Mouse (Mus musculus): ENCODE measurements around the gene Lrch1.
A peak's percentile ranks its signal among the peaks of the same experiment; 100 is the strongest.

The Lrch1 gene

GRCm38 (mm10) chr14:74947376-74948013 is at the start of gene Lrch1:
Gene Lrch1, minus strand, starts transcription at chr14:74947876.
- no peak for DNase-seq (ENCODE audit: low spot score)

- DNase-seq (ENCODE audit: low spot score), result no peak
Measured at GRCm38 (mm10) chr14:74997041-74997440, 49.4 kb upstream of the Lrch1 start.

DNA sequence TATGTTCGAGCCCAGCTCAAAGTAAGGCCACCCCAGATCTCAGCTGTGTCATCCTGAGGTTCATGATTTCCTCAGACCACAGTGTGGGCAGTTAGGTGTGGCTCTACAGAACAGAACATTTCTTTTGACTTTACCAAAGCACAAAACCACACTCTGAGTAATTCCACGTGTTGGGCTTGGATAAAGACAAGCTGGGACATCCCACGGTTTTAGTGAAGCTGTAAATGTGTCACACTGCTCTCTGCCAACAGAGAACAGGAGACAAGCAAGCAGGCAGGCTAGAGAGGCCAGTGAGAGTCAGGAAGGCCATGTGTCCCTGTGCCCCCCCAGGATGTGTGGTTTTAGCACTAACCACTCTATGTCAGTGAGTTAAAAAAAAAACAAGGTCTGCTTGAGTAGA is 48.9 kb upstream of the Lrch1 start:
- no peak for DNase-seq (ENCODE audit: low spot score)

GRCm38 (mm10) chr14:74990504-74990903 is 42.8 kb upstream of the Lrch1 start:
- peak; percentile 51 for DNase-seq (ENCODE audit: low spot score)

DNA sequence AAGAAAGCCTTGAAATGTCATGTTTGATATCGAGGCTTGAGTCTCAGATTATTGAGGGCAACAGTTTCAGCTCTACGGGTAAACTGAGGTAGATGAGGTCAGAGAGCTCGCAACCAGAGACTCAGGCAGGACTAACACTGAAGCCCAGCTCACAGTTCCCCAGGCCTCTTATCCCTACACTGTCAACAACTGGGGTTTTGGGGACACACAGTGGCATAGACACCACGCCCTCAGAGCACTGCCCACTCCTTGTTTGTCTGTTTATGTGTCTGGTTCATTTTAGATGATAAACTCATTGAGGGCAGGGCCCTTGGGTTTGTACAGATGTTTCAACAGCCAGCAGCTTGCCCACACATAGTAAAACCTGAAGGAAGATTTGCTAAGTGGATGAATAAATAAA is 42.2 kb upstream of the Lrch1 start:
- DNase-seq (ENCODE audit: low spot score), result no peak

DNA sequence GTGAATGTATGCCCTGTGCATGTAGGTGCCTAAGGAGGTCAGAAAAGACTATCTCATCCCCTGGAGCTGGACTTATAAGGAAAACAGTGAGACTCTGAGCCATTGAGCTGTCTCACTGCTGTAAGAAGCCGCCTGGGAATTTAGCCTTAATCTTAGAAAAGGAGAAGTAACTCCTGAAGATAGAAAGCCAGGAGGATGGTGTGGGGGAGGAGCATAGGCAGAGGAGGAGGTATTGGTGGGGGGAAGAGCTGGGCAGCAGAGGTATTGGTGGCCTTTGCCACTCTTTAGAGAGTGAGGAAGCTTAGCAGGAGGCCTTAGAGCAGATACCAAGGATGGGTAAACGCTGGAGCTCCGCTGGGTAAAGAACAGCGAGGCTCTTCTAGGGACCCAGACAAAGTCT is 41.6 kb upstream of the Lrch1 start:
- DNase-seq (ENCODE audit: low spot score), result no peak

DNA sequence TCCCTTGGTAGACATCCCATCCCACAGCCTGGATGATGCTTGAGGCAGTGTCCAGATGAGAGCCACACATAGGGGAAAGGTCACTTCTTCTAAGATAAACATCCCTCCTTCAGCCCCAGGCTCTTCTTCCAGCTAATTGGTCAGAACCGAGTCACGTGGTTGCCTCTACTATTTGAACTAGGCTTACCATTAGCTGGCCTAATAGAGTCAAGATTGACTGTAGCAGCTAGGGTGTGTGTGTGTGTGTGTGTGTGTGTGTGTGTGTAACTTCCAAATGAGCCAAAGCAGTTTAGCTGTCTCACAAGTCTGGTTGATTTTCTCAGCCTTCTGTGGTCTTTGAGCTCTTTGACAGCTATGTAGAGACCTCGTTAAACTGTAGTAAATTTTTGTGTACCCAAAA is 38.9 kb upstream of the Lrch1 start:
- DNase-seq (ENCODE audit: low spot score), result no peak

DNA sequence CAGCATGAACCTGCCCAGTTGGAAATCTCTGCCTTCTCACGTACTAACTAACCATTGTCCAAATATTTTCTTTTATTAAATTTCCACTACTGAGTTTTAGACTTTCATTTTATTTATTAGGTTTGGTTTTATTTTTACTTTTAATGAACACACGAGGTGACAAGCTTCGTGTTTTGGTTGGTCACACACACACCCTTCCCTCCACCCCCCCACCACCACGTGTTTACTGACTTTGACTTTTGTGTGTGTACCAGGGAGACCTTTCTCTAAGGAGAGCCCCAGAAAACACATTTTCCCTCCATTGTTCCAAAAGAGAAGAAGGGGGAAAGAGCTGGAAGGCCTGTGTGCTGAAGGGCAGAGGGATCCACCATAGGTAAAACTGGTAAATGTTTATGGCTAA is 38.0 kb upstream of the Lrch1 start:
- no peak for DNase-seq (ENCODE audit: low spot score)

GRCm38 (mm10) chr14:74984817-74985391 is 37.2 kb upstream of the Lrch1 start:
- DNase-seq (ENCODE audit: low spot score), result no peak

DNA sequence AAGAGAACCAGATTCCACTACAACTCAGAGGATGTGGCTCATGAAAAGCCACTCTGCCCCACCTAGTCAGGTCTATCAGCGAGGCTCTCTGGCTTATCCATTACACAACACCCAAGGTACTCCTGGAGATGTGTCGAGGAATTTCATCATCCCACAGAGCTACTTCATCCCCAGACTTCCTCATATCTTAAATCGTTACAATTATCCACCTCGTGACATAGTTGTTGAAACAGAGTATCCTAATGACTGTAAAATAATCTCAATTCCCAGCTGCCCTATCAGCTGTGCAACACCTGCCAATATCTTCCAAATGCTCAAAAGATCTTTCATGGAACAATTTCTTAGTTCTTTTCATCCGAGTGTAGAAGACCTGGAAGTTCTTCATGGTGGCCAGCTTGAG is 35.4 kb upstream of the Lrch1 start:
- no peak for DNase-seq (ENCODE audit: low spot score)

DNA sequence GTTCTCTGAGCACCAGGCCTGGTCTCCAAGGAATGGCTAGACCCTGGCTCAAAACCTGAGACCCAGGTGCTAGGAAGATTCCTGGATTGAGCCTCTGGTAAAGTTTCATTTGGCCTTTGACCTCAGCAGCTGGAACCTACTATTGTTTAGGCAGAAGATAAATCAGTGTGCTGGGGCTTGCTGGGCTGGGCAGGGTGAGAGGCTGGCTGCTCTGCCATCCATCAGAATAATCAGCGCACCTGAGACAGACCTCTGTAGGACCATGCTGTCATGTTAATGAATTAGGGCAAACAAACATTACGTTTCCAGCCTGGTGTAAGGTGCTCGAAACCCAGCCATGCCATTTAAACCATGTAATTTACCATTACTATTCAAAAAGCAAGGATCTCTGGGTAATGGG is 33.3 kb upstream of the Lrch1 start:
- no peak for DNase-seq (ENCODE audit: low spot score)

GRCm38 (mm10) chr14:74976972-74977371 is 29.3 kb upstream of the Lrch1 start:
- no peak for DNase-seq (ENCODE audit: low spot score)

- DNase-seq (ENCODE audit: low spot score), result no peak
Measured at GRCm38 (mm10) chr14:74974136-74974651, 26.5 kb upstream of the Lrch1 start.

DNA sequence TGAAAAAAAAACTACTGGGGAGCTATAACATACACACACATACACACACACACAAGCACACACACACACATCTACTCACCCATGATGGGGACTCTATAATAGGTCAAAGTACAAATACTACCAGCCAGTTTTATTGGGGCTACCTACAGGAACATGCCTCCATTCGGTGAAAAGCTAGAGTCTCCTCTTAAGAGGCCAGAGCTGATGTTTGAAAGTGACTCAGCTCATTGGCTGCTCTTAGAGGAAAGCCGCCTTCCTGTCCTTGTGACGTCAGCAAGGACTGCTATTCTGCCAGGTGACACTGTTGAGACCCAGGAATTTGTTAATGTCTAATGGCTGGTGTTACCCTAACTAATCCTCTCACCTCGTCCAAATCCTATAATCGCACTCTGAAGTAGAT is 25.0 kb upstream of the Lrch1 start:
- DNase-seq (ENCODE audit: low spot score), result no peak

DNA sequence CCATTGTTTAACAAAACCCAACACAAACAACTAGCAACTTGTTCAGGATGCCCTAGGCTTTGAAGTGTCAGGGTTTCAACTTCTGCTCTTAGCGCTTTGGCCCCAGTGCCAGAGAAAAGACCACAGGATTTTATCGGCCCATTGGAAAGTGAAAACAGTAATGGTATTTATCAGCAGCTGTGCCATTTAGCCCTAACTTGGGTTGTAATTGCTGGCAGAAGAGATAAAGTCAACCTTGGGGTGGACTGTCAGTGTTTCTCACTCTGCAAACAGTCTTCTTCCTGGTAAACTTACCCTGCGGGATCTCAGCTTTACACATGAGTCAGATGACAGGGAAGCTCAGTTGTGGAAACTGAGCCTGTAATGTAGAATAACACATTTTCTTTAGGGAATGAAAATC is 24.5 kb upstream of the Lrch1 start:
- DNase-seq (ENCODE audit: low spot score), result no peak

- DNase-seq (ENCODE audit: low spot score), result no peak
Measured at GRCm38 (mm10) chr14:74963402-74963764, 15.7 kb upstream of the Lrch1 start.

DNA sequence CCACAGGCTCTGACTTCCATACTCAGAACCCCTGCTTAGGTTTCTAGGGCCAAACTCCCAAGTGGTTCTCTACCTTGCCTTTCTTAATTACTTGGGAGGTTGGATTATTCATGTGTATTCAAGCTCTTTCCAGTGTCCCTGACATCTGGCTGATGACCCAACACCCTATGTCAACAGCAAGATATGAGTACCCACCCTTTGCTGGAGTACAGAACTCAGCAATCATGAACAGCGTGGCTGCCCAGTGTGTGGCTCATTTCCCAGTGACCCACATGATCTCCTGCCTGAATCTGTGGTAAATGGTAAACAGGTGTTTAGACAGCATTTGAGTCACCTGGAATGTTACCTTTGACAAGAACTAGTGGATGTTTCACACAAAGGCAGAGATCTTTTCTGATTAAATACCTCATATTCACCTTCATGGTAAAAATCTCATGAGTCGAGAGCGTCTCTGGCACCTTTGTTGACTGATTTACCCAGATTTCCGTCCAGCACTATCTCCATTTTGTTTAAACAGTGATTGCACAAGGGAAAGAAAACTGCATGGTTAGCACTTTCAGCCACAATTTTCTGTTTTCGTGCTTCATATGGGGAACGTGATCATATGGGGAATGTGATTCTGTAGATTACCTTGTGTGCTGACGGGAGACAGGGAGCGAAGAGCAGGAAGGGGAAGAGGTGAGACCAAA is 15.2 kb upstream of the Lrch1 start:
- DNase-seq (ENCODE audit: low spot score), result no peak

- DNase-seq (ENCODE audit: low spot score), result no peak
Measured at GRCm38 (mm10) chr14:74960568-74960967, 12.9 kb upstream of the Lrch1 start.

GRCm38 (mm10) chr14:74956702-74957101 is 9.0 kb upstream of the Lrch1 start:
- DNase-seq (ENCODE audit: low spot score), result no peak

DNA sequence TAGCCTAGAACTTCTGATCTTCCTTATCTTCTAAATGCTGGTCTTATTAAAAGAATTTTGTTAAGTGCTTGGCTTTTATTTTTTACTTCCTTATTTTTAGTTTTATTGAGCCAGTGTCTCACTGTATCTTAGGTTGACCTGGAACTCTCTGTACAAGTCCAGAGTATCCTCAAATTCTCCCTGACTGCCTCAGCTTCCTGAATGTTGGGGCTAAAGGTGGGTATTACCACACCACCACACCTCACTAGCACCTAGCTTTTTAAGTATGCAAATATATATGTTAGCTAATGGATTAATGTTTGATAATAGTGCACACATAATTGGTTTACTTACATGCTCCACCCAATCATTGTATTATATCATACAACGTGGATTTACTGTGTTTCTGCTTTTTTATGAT is 8.6 kb upstream of the Lrch1 start:
- DNase-seq (ENCODE audit: low spot score), result no peak

GRCm38 (mm10) chr14:74948426-74949240 is 957 bp upstream of the Lrch1 start:
- no peak for DNase-seq (ENCODE audit: low spot score)

DNA sequence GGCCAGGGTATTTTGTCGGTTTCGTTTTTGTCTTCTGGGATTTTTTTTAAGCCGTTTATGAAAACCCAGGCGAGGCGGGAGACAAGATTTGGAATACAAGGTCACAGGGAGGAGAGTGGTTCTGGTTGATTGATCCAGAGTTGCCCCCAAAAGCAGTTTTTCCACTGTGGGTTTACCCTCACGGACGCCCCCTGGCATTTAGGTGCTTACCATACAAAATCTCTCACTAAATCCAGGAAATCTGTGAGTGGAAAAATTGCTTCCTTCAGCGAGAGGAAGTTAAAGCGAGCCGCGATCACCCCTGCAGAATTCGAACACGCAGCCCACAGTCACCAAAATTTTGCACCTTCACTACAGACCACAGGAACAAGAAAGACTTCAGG is 329 bp upstream of the Lrch1 start:
- DNase-seq (ENCODE audit: low spot score), result no peak

All from layer of hippocampus, adult 9-10 months (tissue).